Mouse (Mus musculus) c-Kit-positive CD71-negative TER-119-negative erythroid progenitor cells, embryonic 14.5 days (primary cell): ENCODE data around the gene Med25.

Source experiments
- DNase-seq: peaks from one replicate; pipeline ENCODE4 v3.0.0-alpha.2; 2013; ENCODE audit warnings: low read depth

The Med25 gene

DNA sequence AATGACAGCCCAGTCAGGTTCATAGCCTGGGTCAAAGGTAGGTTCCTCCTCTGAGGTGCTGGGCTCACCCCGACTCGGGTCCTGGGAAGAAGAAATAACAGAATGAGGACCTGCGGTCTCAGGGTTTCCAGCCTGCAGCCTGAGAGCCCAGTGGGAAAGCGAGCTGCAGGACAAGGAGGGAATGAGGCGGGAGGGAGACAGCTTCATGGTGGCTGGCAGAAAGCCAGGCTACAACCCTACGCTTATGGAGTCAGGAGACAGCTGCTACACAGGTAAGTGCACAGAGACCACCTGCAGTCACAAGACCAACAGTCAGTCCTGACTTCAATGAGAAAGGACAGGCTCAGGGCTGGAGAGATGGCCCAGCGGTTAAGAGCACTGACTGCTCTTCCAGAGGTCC lies 45.7 kb downstream of the Med25 start:
- no peak for DNase-seq

DNA sequence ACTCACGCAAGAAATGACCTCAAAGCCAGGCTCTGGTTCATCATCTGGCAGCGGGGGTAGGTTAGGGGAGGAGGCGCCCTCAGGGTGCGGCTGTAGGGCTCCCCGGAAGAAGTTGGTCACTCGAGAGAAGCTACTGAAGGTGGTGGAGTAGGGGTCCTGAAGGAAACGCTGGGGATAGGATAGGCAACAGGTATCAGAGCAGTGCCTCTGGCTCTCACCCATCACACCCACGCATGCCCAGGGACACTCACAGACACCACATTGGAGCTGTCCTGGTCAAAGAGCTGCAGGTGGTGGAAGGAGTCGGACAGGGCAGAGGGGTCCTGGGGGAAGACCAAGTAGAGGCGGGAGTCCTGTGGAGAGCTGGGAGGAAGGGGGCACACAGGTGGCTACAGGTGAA lies 47.5 kb downstream of the Med25 start:
- DNase-seq, result no peak

DNA sequence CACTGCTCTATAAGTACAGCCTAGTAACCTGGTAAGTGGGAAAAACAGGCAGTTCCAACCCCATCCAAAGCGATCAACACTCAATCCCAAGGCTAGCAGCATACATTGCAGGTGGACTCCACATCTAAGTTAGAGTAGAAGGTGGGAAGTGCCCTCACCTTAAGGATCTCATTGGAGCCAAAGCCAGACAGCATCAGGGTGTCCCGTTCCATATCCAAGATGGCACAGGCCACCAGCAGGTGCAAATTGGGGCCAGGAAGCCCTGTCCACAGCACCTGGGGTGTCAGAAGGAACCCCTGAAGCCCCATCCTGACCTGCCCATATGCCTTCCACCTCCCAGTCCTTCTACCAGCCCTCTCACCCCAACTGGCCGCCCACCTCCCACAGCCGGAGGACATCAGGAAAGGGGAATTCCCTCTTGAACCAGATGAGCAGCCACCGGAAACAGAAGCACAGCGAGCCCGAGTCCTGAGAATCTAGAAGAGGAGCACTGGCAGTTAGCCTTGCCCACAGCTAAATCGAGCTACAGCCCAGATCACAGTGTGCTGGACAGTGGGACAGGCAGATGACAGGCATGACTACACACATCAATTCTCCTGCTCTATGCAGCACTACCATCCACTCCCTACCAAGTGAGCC lies 50.6 kb downstream of the Med25 start:
- DNase-seq, result no peak

DNA sequence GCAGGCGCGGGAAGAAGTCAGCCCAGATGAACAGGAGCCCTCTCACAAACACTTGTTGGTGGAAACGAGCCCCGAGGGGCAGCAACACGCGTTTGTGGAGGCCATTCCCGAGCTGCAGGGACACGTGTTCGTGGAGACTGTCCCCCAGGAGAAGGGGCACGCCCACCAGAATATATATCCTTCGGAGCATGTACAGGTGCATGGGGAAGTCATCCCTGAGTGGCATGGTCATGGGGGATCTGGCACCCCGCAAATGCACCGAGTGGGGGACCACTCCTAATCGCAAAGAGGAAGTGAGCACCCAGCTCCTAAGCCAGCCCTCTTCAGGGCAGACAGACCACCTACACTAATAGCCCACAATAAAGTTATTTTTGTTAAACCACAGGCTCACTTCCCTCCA lies 52.1 kb downstream of the Med25 start:
- DNase-seq, result no peak

DNA sequence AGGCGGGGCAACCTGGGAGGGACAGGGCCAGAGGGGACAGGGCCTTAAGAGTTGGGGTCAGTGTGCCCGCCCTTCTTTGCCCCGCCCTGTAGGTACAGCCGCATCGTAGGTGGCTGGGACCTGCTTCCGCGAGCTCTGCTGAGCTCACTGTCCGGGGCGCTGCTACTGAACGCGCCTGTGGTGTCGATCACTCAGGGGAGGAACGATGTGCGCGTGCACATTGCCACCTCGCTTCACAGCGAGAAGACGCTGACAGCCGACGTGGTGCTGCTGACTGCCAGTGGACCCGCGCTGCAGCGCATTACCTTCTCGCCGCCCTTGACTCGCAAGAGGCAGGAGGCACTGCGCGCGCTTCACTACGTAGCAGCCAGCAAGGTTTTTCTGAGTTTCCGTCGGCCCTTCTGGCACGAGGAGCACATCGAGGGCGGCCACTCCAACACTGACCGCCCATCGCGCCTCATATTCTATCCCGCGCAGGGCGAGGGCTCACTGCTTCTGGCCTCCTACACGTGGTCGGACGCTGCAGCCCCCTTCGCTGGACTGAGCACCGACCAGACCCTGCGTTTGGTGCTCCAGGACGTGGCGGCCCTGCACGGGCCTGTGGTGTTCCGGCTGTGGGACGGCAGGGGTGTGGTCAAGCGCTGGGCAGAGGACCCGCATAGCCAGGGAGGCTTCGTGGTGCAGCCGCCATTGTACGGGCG lies 52.9 kb downstream of the Med25 start:
- no peak for DNase-seq

- no peak for DNase-seq
These were observed 53.4 kb downstream of the Med25 start for GRCm38 (mm10) chr7:44839171-44839490.

GRCm38 (mm10) chr7:44838073-44838472 lies 54.4 kb downstream of the Med25 start:
- DNase-seq, result no peak

DNA sequence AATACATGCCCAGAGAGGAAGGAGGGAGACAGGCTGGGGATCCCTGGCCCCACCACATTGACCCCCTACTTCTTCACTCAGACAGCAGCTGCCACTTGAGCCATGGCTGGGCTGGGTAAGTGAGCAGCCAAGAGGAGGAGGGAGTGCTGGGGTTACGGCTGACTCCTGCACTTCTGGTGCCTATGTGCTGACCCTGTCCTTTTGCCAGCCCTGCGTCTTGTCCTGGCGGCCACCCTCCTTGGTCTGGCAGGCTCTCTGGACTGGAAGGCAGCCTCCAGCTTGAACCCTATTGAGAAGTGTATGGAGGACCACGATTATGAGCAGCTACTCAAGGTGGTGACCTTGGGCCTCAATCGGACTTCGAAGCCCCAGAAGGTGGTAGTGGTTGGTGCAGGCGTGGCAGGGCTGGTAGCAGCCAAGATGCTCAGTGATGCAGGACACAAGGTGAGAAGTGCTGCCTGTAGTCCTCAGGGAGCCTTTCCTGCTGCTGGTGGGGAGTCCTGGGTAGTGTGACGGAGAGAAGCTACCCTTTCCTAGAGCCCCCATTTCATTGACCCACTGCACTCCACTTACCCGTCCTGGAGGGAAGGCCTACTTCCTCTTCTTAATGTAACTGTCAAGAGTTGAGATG lies 56.0 kb downstream of the Med25 start:
- no peak for DNase-seq

GRCm38 (mm10) chr7:44836016-44836404 lies 56.5 kb downstream of the Med25 start:
- DNase-seq, result no peak

GRCm38 (mm10) chr7:44835373-44836015 lies 57.0 kb downstream of the Med25 start:
- no peak for DNase-seq

DNA sequence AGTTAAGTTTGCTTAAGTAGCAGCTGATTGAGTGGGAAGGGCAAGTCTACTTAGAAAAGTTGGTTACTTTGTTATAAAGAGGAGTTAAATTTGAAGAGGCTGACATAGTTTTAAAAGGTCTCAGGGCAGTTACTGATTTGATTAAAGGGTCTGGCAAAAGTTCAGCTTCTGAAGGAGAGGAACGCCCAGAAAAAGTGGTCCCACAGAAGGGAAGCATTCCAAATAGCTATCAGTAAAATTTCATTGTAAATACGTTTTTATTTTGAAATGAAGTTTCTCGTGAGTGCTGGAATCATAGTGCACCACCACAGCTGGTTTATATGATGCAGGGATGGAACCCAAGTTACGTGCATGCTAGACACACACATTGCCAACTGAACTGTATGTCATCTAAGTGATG lies 59.7 kb downstream of the Med25 start:
- no peak for DNase-seq

DNA sequence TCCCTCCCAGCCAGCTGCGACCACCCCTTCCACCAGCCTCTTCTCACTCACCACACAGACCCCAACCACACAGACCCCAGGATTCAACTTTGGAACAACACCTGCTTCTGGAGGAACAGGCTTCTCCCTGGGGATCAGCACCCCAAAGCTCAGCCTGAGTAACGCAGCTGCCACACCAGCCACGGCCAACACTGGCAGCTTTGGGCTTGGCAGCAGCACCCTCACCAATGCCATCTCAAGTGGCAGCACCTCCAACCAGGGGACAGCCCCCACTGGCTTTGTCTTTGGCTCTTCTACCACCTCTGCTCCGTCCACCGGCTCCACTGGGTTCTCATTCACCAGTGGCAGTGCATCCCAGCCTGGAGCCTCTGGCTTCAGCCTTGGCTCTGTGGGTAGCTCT lies 63.8 kb downstream of the Med25 start:
- DNase-seq, result no peak

- DNase-seq, result no peak
These were observed 65.7 kb downstream of the Med25 start for GRCm38 (mm10) chr7:44826771-44827170.
